Mouse (Mus musculus) spleen, adult 2 months (tissue): ENCODE measurements around the gene Ssh2.

Experiments
- CTCF ChIP-seq: fragments of 200-500 bp; IDR thresholded peaks from 2 replicates; pipeline ENCODE4 v1.5.1; 2011; ENCODE audit warnings: mild to moderate bottlenecking, inconsistent platforms; ENCODE audit not compliant: insufficient read depth, insufficient read length, insufficient replicate concordance; ENCODE audit errors: extremely low read depth
- POLR2A ChIP-seq: fragments of 200-500 bp; IDR thresholded peaks from 2 replicates; pipeline ENCODE4 v1.6.1; 2011; ENCODE audit warnings: low read depth, low read length, inconsistent platforms

- TF ChIP-seq CTCF, result no peak
- TF ChIP-seq POLR2A, result no peak
Measured at GRCm38 (mm10) chr11:77492311-77492871, 276.3 kb downstream of the Ssh2 start.
